Mouse (Mus musculus) ES-E14 (cell line): ENCODE results near the gene Fam171a1.

ENCODE experiments used
- CHD2 ChIP-seq: IDR thresholded peaks from 2 replicates; pipeline ENCODE4 v1.6.1; 2014; ENCODE audit warnings: mild to moderate bottlenecking, low read depth, low read length, inconsistent platforms
- ZC3H11A ChIP-seq: IDR thresholded peaks from 2 replicates; pipeline ENCODE4 v1.6.1; 2012; ENCODE audit warnings: low read depth, mild to moderate bottlenecking, inconsistent platforms, low read length, borderline replicate concordance
- ZNF384 ChIP-seq: IDR thresholded peaks from 2 replicates; pipeline ENCODE4 v1.6.1; 2012; ENCODE audit warnings: low read depth, low read length, inconsistent platforms

- TF ChIP-seq CHD2 (no peak), ZNF384 (no peak), ZC3H11A (no peak)
Observed at GRCm38 (mm10) chr2:3171774-3172173, 57.8 kb downstream of the Fam171a1 start.
